Mouse (Mus musculus) megakaryocyte, embryonic 14.5 days (primary cell): ENCODE results near the gene Ftl1-ps1. TPM values are rescaled to one million over a fixed set of nuclear protein-coding genes. Genes with fewer than 3 reads are reported as not detected.

Experiments
- H3K27me3 ChIP-seq: replicated peaks from 2 replicates; pipeline ENCODE3; 2012; ENCODE audit warnings: inconsistent platforms
- H3K36me3 ChIP-seq: replicated peaks from 2 replicates; pipeline ENCODE3; 2012; ENCODE audit warnings: low read length, inconsistent platforms, mixed read lengths
- H3K4me1 ChIP-seq: 2 replicates; pipeline ENCODE4 v1.6.1; 2012; ENCODE audit warnings: inconsistent platforms
- H3K4me3 ChIP-seq: replicated peaks from 2 replicates; pipeline ENCODE3; 2012; ENCODE audit warnings: moderate library complexity, mild to moderate bottlenecking, inconsistent platforms
- H3K9me3 ChIP-seq: 2 replicates; pipeline ENCODE4 v1.6.1; 2012; ENCODE audit warnings: inconsistent platforms
- FLI1 ChIP-seq: IDR thresholded peaks from 2 replicates; pipeline ENCODE4 v1.6.1; 2012; ENCODE audit warnings: low read length, inconsistent platforms, mixed read lengths
- GATA1 ChIP-seq: IDR thresholded peaks from 3 replicates; pipeline ENCODE4 v1.6.1; 2012; ENCODE audit warnings: mixed read lengths, low read length, inconsistent platforms, borderline replicate concordance
- polyA plus RNA-seq: library from polyadenylated mRNA; stranded (reverse); fragments of >175 nt; gene quantifications from 2 replicates; pipeline ENCODE4 v1.2.3, GENCODE M21; 2012; ENCODE audit warnings: low replicate concordance; ENCODE audit not compliant: insufficient read depth

Ftl1-ps1 gene
- polyA plus RNA-seq = 42.6 and 52.8 TPM in 2 replicates

DNA sequence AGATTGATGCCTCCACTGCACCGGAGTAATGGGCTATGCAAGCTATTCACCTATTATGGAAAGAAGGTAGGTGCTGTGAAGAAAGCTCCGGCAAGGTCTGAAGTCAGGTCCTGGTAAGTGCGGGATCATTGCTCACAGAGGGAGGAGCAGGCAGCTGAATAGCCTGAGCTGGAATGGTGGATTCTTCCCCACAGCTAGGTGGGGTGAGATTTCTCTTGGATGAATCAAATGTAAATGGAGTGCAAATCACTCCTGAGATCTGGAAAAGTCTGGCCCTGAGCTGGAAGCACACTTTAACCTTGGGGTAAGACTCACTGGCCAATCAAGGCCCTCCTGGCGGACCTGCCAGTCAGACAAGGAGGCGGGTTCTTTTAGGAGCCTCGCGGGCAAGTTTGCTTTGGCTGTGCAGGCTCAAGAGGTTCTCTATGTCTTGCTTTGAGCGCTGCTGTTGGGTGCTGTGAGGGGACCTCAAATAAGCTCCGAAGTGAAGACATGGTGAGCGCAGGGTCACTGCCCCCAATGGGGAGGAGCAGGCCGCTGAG lies at the start of gene Ftl1-ps1:
TSS of gene Ftl1-ps1 (plus strand) at position 397 of the 542 bp plus-strand sequence.
- H3K36me3 ChIP-seq = no peaks in the 10 kb centered on the region
- no peak within 1 kb of the TSS for H3K4me3 ChIP-seq
- no peaks in the 10 kb centered on the region for H3K4me1 ChIP-seq
- peaks cover 5% of the 10 kb centered on the region for H3K27me3 ChIP-seq
- H3K9me3 ChIP-seq = no peaks in the 10 kb centered on the region
- TF ChIP-seq GATA1 = no peak

- Histone ChIP-seq H3K4me1 (peaks cover 28% of the 10 kb centered on the region; the same call in 1 of the 2 replicates), H3K36me3 (peaks cover 29% of the 10 kb centered on the region), H3K4me3 (peak overlapping the region; percentile 93), H3K27me3 (no peaks in the 10 kb centered on the region), H3K9me3 (no peaks in the 10 kb centered on the region)
- TF ChIP-seq FLI1 (no peak), GATA1 (no peak)
Measured at GRCm38 (mm10) chr13:74350435-74350906, 49.0 kb upstream of the Ftl1-ps1 start.

DNA sequence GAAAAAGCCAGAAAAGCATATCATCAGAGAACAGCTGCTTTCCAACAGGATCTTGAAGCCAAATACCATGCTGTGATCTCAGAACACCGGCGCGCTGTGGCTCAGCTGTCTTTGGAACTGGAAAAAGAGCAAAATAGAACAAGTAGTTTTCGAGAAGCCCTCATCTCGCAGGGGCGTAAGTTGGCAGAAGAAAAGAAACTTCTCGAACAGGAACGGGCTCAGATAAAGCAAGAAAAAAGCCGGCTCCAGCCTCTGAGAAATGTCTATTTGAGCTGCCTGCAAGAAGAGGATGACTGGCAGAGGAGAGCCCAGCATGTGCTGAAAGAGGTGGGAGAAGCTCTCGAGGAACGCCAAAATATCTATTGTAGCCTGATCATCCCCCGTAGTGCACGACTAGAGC lies 43.0 kb upstream of the Ftl1-ps1 start:
- no peaks in the 10 kb centered on the region for H3K9me3 ChIP-seq
- H3K4me1 ChIP-seq = peaks cover 15% of the 10 kb centered on the region; the same call in 1 of the 2 replicates

DNA sequence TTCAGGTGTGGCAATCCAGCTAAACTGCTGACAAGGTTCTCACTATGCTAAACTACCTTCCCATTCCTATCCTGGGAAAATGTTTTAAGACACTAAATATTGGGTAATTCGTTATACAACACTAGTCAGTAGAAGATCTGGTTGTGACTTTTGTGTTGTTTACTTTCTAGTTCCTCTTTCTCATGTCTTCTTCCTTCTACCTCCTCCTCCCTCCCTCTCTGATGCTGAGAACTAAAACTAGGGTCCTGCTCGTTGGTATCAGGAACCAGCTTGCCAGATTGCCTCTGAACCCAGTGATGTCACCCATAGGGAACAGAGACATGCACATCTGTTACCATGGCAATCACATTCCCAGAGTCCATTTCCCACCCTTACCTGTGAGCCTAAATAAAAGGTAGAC lies 37.3 kb upstream of the Ftl1-ps1 start:
- Histone ChIP-seq H3K4me3 (no peak overlapping the region), H3K27me3 (no peaks in the 10 kb centered on the region), H3K4me1 (peaks cover 11% of the 10 kb centered on the region), H3K9me3 (peaks cover 3% of the 10 kb centered on the region; the same call in 1 of the 2 replicates), H3K36me3 (peaks cover 62% of the 10 kb centered on the region)
- TF ChIP-seq GATA1 = no peak
- no peak for TF ChIP-seq FLI1

More for the DNA sequence above, 43.0 kb upstream of the Ftl1-ps1 start:
- no peak overlapping the region for H3K4me3 ChIP-seq
- peaks cover 89% of the 10 kb centered on the region for H3K36me3 ChIP-seq
- no peak for TF ChIP-seq FLI1
- TF ChIP-seq GATA1 = no peak
- no peaks in the 10 kb centered on the region for H3K27me3 ChIP-seq

- peaks cover 11% of the 10 kb centered on the region for H3K9me3 ChIP-seq
- peak overlapping the region; percentile 50 for H3K4me3 ChIP-seq
- TF ChIP-seq FLI1 (no peak), GATA1 (no peak)
- H3K27me3 ChIP-seq = no peaks in the 10 kb centered on the region
- H3K36me3 ChIP-seq = peaks cover 51% of the 10 kb centered on the region
- H3K4me1 ChIP-seq = peaks cover 11% of the 10 kb centered on the region
Measured at GRCm38 (mm10) chr13:74363176-74363858, 36.2 kb upstream of the Ftl1-ps1 start.

GRCm38 (mm10) chr13:74363859-74364235 lies 35.6 kb upstream of the Ftl1-ps1 start, which contains the start of gene Lrrc14b:
Gene Lrrc14b, minus strand, starts transcription at chr13:74364005.
- TF ChIP-seq FLI1 = no peak
- no peak for TF ChIP-seq GATA1
- Histone ChIP-seq H3K36me3 (peaks cover 46% of the 10 kb centered on the region), H3K27me3 (no peaks in the 10 kb centered on the region), H3K9me3 (peaks cover 11% of the 10 kb centered on the region), H3K4me3 (peak within 1 kb of the TSS; percentile 50), H3K4me1 (peaks cover 11% of the 10 kb centered on the region)

GRCm38 (mm10) chr13:74381533-74382276 lies 17.8 kb upstream of the Ftl1-ps1 start:
- H3K4me3 ChIP-seq = no peak overlapping the region
- no peak for TF ChIP-seq GATA1
- no peak for TF ChIP-seq FLI1
- H3K27me3 ChIP-seq = no peaks in the 10 kb centered on the region
- no peaks in the 10 kb centered on the region for H3K4me1 ChIP-seq
- H3K9me3 ChIP-seq = no peaks in the 10 kb centered on the region
- no peaks in the 10 kb centered on the region for H3K36me3 ChIP-seq

GRCm38 (mm10) chr13:74382289-74382688 lies 17.2 kb upstream of the Ftl1-ps1 start:
- Histone ChIP-seq H3K4me3 (no peak overlapping the region), H3K4me1 (no peaks in the 10 kb centered on the region), H3K27me3 (no peaks in the 10 kb centered on the region), H3K9me3 (no peaks in the 10 kb centered on the region), H3K36me3 (no peaks in the 10 kb centered on the region)
- TF ChIP-seq FLI1 = no peak
- no peak for TF ChIP-seq GATA1

- peaks cover 6% of the 10 kb centered on the region for H3K4me1 ChIP-seq
- H3K4me3 ChIP-seq = peak overlapping the region; percentile 89
- no peak for TF ChIP-seq GATA1
- TF ChIP-seq FLI1 = no peak
- H3K27me3 ChIP-seq = no peaks in the 10 kb centered on the region
- H3K9me3 ChIP-seq = no peaks in the 10 kb centered on the region
- no peaks in the 10 kb centered on the region for H3K36me3 ChIP-seq
Measured at GRCm38 (mm10) chr13:74389730-74390129, 9.8 kb upstream of the Ftl1-ps1 start.
